Mouse (Mus musculus) forebrain, embryonic 10.5 days (tissue): ENCODE measurements around the gene Dnajc8. TPM values are rescaled to one million over a fixed set of nuclear protein-coding genes. Genes with fewer than 3 reads are reported as not detected.

Experiments used
- DNase-seq: peaks from one replicate; pipeline ENCODE4 v3.0.0-alpha.2; 2017; ENCODE audit warnings: low spot score; ENCODE audit errors: extremely low spot score
- H3K27ac ChIP-seq: fragments of 300-500 bp; sonication (generic); 2 replicates; pipeline ENCODE4 v1.5.1; 2016; ENCODE audit warnings: mild to moderate bottlenecking
- H3K27me3 ChIP-seq: fragments of 300-500 bp; sonication (generic); 2 replicates; pipeline ENCODE4 v1.6.1; 2016; ENCODE audit warnings: mild to moderate bottlenecking; ENCODE audit not compliant: poor library complexity, severe bottlenecking
- H3K36me3 ChIP-seq: fragments of 300-500 bp; sonication (generic); replicated peaks from 2 replicates; pipeline ENCODE4 v1.6.1; 2016; ENCODE audit warnings: mild to moderate bottlenecking, moderate library complexity
- H3K4me1 ChIP-seq: fragments of 300-500 bp; sonication (generic); 2 replicates; pipeline ENCODE4 v1.6.1; 2016
- H3K4me3 ChIP-seq: fragments of 300-500 bp; sonication (generic); 2 replicates; pipeline ENCODE4 v1.5.1; 2016; ENCODE audit warnings: mild to moderate bottlenecking, moderate library complexity
- H3K9me3 ChIP-seq: fragments of 300-500 bp; sonication (generic); 2 replicates; pipeline ENCODE4 v1.6.1; 2016; ENCODE audit warnings: mild to moderate bottlenecking, moderate library complexity
- WGBS: fragments of 180-500 bp; shearing (Covaris S2); methylation state at CpG from one replicate; pipeline ENCODE4 v1.1.7; 2016; 5-methylcytosine and 5-hydroxymethylcytosine counted together
- polyA plus RNA-seq: library from polyadenylated mRNA; unstranded; fragments of >200 nt; fragmentation: Nextera tagmentation; extraction: Ambion mirVana; gene quantifications from 2 replicates; pipeline ENCODE4 v1.2.1, GENCODE M21; 2016

Gene Dnajc8
- 211 and 220 TPM in 2 replicates for polyA plus RNA-seq

DNA sequence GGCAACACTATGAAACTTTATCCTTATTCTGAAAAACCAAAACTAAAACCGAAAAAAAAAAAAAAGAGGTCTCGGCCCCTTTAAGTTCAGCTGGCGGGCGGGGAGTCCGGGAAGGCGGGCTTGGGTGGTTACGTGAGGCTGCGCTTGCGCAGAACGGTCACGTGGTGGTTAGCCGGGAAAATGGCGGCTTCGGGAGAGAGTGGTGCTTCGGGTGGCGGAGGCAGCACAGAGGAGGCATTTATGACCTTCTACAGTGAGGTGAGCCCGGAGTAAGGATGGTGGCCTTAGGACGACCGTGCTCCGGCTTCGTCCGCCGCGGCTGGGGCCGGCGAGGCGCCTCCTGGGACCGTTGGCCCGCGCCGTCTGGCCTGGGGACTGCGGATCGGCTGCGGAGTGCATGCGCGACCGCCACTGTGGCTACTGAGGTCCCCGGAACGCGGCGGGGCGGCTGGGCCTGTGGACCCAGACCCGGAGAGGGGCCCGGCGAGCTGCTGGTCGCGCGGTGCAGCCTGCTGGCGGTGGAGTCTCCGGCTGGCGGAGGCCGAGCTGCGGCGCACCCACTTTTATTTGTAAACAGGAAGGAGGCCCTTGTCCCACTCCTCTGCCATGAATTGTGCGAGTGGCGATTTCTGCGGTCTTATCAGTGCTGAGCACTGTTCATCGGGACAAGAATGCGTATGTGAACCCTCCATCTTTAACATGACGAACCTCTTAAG, at the start of gene Dnajc8:
Gene Dnajc8, plus strand, starts transcription at position 145 of the 716 bp plus-strand sequence.
- peak; percentile 95 for DNase-seq
- WGBS, result under 1% methylated on average over 60 of the region's 60 CpGs
- Histone ChIP-seq H3K27ac (peak within 1 kb of the TSS; percentile 96), H3K4me3 (peak within 1 kb of the TSS; percentile 100), H3K36me3 (peaks cover 48% of the 10 kb centered on the region), H3K27me3 (no peaks in the 10 kb centered on the region), H3K9me3 (no peaks in the 10 kb centered on the region), H3K4me1 (peaks cover 51% of the 10 kb centered on the region)

DNA sequence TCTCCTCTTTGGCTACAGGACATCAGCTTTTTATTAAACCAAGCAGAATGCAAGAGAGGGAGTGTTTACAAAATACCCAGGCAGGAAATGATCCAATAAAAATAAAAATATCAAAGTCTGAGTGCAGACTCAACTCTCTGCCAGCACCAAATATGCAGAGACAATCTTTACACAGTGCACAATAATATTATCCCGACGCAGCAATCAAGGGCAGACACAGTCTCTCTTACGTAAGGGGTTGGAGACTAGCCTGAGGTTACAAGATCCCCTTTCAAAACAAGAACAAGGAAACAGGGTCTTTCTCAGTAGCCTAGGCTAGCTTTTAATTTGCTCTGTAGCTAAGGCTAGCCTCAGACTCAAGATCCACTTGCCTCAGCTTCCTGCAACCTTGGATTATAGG, 46.8 kb upstream of the Dnajc8 start:
- no peak overlapping the region for H3K27ac ChIP-seq
- WGBS, result 92% methylated on average over 3 of the region's 3 CpGs
- peaks cover 21% of the 10 kb centered on the region for H3K36me3 ChIP-seq
- no peaks in the 10 kb centered on the region for H3K4me1 ChIP-seq
- H3K27me3 ChIP-seq, result no peaks in the 10 kb centered on the region
- no peaks in the 10 kb centered on the region for H3K9me3 ChIP-seq
- no peak for DNase-seq
- no peak overlapping the region for H3K4me3 ChIP-seq

DNA sequence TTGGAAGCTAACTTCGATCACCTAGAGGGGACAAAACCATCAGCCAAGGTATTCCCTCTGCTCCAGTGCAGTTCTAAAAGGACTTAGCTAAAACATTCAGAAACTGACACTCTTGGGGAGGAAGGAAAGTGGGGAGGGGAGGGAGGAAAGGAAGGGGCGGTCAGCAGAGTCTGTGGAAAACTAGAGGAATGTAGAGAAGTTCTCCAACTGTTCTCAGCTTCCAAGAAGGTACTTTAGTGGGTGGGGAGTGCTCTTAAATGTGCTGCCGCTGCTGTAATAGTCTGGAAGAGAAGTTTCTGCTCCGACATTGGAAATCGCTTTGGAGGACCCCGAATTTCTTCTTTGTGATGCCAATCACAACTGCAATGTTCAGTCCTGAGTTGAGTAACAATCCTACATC, 46.4 kb upstream of the Dnajc8 start:
- no peaks in the 10 kb centered on the region for H3K4me1 ChIP-seq
- H3K27me3 ChIP-seq, result no peaks in the 10 kb centered on the region
- 82% methylated on average over 6 of the region's 6 CpGs for WGBS
- peaks cover 25% of the 10 kb centered on the region for H3K36me3 ChIP-seq
- H3K27ac ChIP-seq, result no peak overlapping the region
- DNase-seq, result no peak
- H3K4me3 ChIP-seq, result no peak overlapping the region
- H3K9me3 ChIP-seq, result no peaks in the 10 kb centered on the region

DNA sequence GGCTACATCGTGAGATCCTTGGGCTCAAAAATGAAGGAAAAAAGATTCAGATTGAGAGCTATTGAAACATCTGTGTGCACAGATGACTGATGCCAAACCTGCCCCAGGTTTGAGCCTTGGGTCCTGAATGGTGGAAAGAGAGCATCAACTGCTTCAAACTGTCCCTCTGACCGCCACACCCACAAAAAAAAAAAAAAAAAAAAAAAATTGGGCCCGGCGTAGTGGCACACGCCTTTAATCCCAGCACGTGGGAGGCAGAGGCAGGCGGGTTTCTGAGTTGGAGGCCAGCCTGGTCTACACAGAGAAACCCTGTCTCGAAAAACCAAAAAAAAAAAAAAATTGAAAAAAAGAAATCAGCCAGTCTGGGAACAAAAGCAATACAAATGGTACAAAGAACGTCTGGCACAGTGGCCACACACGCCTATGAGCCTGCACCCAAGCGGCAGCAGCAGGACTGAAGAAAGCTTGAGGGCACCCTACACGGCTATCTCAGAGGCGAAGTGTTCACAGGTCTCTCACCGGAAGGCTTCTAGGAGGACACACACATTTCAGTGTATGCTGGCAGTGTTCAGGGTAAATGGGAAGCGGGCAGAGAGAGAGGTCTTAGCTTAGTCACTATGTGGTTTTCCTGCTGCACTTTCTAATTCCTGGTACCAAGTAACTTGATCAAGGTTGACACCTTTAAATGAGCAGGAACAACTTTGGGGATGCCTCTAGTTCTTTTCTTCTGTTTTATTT, 44.9 kb upstream of the Dnajc8 start:
- peaks cover 39% of the 10 kb centered on the region for H3K36me3 ChIP-seq
- no peak for DNase-seq
- H3K9me3 ChIP-seq, result no peaks in the 10 kb centered on the region
- no peak overlapping the region for H3K27ac ChIP-seq
- 94% methylated on average over 15 of the region's 15 CpGs for WGBS
- no peaks in the 10 kb centered on the region for H3K4me1 ChIP-seq
- H3K4me3 ChIP-seq, result no peak overlapping the region
- H3K27me3 ChIP-seq, result no peaks in the 10 kb centered on the region

DNA sequence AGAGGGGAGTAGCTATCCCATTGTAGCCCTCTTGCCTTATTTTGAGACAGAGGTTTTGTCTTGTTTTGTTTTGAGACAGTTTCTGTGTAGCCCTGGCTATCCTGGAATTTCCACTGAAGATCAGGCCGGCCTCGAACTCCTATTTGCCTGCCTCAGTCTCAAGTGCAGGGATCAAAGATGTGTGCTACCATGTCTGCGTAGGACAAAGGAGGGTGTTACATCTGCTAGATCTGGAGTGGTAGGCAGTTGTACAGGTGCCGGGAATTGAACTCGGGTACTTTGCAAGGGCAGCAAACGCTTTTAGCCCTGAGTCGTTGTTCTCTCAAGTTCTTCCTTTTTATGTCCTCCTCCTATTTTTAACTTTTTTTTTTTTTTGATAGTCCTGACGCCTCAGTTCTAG, 44.3 kb upstream of the Dnajc8 start:
- no peaks in the 10 kb centered on the region for H3K4me1 ChIP-seq
- no peaks in the 10 kb centered on the region for H3K27me3 ChIP-seq
- no peak overlapping the region for H3K27ac ChIP-seq
- no peaks in the 10 kb centered on the region for H3K9me3 ChIP-seq
- H3K36me3 ChIP-seq, result peaks cover 45% of the 10 kb centered on the region
- WGBS, result 92% methylated on average over 8 of the region's 8 CpGs
- no peak overlapping the region for H3K4me3 ChIP-seq
- DNase-seq, result no peak

DNA sequence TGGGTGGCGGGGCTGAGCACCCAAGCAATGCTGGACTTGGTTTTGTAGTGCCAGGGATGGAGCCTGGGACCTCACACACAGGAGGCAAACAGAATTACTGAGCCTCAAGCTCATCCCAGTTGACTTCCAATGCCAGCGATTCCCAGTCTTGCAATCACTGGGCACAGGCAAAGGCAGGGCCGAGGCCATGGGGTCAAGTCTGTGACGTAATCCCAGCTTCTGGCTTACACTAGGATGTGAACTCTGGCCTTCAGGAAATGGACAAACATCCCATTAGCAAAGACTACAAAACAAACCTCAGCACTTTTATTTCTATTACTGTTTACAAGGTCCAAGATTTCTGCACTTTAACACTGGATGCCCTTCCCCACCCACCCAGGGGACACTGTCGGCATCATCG, 43.6 kb upstream of the Dnajc8 start:
- 90% methylated on average over 6 of the region's 6 CpGs for WGBS

DNA sequence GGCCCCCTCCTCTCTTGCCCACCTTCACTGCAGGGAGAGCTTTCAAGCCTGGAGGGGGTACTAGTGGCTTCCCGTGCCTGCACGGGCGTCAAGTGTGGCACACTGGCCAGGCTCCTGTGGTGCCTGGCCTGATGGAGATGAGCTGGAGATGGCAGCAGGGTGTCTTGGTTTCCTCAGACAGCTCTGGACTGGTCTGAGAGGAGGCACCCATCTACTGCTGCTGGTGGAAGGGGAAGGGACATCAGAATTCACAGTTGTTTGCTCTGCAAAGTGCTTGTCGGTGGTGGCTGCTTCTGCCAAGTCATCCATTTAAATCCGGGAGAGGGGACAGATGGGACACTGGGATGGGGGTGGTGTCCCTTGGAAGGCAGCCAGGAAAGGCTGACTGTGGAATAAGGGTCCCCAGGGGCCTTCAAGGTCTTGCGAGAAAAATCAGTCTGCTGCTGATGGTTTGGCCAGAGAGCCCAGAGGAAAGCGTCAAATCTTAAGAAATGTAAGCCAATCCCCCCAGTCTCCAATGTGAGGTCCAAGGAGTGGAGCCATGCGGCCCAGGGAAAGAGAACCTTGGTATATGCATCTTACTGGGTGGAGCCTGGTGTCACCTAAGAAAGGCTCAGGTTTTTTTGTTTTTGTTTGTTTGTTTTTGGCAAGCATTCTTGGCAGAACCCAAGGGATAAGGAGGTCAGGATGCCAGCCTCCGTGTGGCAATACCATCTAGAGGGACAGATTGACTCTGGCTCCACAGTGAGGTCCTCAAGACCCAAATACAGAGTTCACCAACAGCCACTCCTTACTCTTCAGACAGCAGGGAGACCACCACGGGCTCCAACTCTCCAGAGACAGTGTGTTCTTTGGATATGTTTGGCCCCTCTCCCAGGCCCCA, 42.9 kb upstream of the Dnajc8 start:
- 90% methylated on average over 10 of the region's 10 CpGs for WGBS
- H3K36me3 ChIP-seq, result peaks cover 58% of the 10 kb centered on the region
- no peak overlapping the region for H3K4me3 ChIP-seq
- no peak overlapping the region for H3K27ac ChIP-seq
- H3K9me3 ChIP-seq, result no peaks in the 10 kb centered on the region
- no peak for DNase-seq
- no peaks in the 10 kb centered on the region for H3K4me1 ChIP-seq
- no peaks in the 10 kb centered on the region for H3K27me3 ChIP-seq

More for the DNA sequence above, 43.6 kb upstream of the Dnajc8 start:
- Histone ChIP-seq H3K4me3 (no peak overlapping the region), H3K9me3 (no peaks in the 10 kb centered on the region), H3K27me3 (no peaks in the 10 kb centered on the region), H3K27ac (no peak overlapping the region), H3K4me1 (no peaks in the 10 kb centered on the region), H3K36me3 (peaks cover 52% of the 10 kb centered on the region)
- DNase-seq, result no peak

DNA sequence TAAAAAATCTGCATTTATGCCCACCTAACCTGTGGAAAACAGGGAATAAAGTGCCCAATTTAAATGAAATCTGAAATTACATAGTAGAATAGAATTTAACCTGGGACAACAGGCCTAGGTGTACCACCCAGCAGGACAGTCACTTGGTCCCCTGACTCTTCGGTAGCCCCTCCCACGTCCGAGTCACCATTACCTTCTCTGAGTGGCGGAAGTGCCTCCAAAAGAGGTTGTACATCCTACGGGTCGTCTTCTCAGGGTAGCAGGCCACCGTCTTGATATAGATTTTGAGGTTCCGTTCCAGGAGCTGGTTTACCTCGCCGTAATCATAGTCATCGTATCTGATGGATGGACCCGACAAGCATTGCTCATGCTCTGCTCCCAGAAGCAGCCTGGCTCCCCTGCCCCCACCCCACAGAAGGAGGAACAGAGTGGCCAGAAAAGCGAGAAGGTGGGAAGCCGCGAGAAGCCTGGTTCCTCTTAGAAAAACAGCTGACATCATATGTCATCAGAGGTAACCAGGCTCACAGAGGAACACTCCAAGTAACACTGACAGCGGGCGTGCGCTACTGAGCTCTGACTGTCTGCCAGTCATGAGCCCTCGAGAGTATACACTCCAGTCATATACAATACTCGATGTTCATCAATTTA, 41.0 kb upstream of the Dnajc8 start:
- no peaks in the 10 kb centered on the region for H3K9me3 ChIP-seq
- DNase-seq, result no peak
- no peaks in the 10 kb centered on the region for H3K27me3 ChIP-seq
- peaks cover 78% of the 10 kb centered on the region for H3K36me3 ChIP-seq
- H3K27ac ChIP-seq, result no peak overlapping the region
- no peaks in the 10 kb centered on the region for H3K4me1 ChIP-seq
- WGBS, result 93% methylated on average over 20 of the region's 20 CpGs
- H3K4me3 ChIP-seq, result no peak overlapping the region

DNA sequence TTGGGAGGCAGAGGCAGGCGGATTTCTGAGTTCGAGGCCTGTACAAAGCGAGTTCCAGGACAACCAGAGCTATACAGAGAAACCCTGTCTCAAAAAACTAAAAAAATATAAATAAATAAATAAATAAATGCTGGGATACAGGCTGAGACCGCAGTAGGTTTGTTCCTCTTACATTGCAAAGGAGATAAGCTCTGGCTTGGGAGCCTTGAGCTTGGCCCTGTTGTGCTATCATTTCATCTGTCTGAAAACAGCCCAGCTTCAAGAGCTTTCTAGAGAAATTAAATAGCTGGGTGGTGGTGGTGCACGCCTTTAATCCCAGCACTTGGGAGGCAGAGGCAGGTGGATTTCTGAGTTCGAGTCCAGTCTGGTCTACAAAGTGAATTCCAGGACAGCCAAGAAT, 33.7 kb upstream of the Dnajc8 start:
- Histone ChIP-seq H3K27me3 (no peaks in the 10 kb centered on the region), H3K9me3 (no peaks in the 10 kb centered on the region), H3K36me3 (peaks cover 32% of the 10 kb centered on the region), H3K4me1 (peaks cover 12% of the 10 kb centered on the region), H3K4me3 (no peak overlapping the region), H3K27ac (no peak overlapping the region)
- DNase-seq, result no peak
- WGBS, result 97% methylated on average over 6 of the region's 6 CpGs

DNA sequence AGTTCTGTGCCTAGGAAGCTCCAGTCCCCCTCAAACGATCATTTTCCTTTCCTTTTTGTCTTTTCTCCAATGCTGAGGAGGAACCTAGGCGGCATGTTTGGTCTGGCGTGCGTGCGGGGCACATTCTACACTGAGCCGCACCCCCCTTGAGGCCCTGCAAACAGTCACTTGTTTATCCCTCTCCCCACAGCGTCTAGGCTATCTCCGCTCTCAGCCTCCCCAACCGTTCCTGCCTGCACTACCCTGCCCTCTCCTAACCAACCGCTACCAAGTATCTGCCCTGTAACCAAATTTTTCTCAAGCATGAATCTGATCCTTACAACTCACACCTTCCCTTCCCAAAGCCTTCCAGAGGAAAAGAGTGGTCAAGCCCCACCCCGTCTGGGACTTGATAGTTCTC, 32.0 kb upstream of the Dnajc8 start:
- no peak overlapping the region for H3K4me3 ChIP-seq
- H3K9me3 ChIP-seq, result no peaks in the 10 kb centered on the region
- peaks cover 27% of the 10 kb centered on the region for H3K4me1 ChIP-seq
- no peak overlapping the region for H3K27ac ChIP-seq
- 0 out of 2 replicates have a peak, but pooled peaks cover 2% of the 10 kb centered on the region for H3K27me3 ChIP-seq
- 89% methylated on average over 11 of the region's 11 CpGs for WGBS
- DNase-seq, result no peak
- peaks cover 15% of the 10 kb centered on the region for H3K36me3 ChIP-seq

DNA sequence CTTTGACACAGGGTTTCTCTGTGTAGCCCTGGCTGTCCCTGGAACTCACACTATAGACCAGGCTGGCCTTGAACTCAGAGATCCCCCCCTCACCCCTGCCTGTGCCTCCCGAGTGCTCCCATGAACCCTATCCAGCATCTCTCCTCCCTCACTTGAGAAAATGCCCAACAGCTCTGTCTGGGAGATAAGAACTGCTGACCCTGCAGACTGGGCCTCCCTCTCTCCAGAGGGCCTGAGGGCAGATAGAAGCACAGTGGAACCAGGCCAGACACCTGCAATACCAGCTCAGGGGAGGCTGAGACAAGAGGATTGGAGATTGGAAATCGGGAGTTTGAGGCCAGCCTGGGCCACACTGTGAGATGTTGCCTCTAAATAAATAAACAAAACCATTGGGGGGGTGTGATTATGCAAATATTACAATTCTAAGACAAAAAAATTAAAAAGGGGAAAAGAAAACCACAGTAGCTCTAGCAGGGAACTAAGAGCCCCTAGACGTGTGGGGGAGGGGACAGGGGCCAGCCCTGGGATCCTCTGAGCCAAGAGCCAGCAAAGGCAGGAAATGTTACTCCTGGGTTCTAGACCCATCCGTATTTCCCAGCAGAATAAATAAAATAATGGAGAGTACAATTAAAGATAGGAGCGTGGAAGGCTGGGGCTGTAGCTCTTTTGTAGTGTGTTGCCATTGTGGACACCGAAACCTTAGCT, 30.2 kb upstream of the Dnajc8 start:
- peaks cover 43% of the 10 kb centered on the region for H3K4me1 ChIP-seq
- no peaks in the 10 kb centered on the region for H3K36me3 ChIP-seq
- no peak overlapping the region for H3K4me3 ChIP-seq
- H3K27ac ChIP-seq, result no peak overlapping the region
- DNase-seq, result no peak
- no peaks in the 10 kb centered on the region for H3K9me3 ChIP-seq
- 65% methylated on average over 6 of the region's 6 CpGs for WGBS
- 0 out of 2 replicates have a peak, but pooled peaks cover 6% of the 10 kb centered on the region for H3K27me3 ChIP-seq

DNA sequence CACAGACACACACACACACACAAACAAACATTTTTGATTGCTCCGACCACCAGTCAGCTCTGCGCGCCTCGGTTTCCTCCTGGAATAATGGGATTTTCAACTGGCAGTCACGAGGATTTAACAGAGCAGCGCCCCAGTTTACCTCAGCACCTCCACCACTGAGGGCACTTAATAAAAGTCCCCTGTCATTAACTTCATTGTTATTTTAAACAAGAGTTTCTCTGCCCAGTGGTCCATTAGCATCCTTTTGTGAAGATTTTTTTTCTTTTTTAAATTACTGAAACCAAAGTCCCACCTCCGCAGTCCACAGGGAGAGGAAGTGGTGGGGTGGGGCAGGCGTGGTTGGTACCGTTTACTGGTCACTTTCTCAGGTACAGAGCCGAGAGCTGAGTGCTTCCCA, 29.6 kb upstream of the Dnajc8 start:
- DNase-seq, result no peak
- WGBS, result 22% methylated on average over 10 of the region's 10 CpGs

More for the DNA sequence above, 29.6 kb upstream of the Dnajc8 start:
- H3K9me3 ChIP-seq, result no peaks in the 10 kb centered on the region
- no peaks in the 10 kb centered on the region for H3K36me3 ChIP-seq
- H3K27ac ChIP-seq, result no peak overlapping the region
- peaks cover 49% of the 10 kb centered on the region for H3K4me1 ChIP-seq
- H3K27me3 ChIP-seq, result 0 out of 2 replicates have a peak, but pooled peaks cover 6% of the 10 kb centered on the region
- no peak overlapping the region for H3K4me3 ChIP-seq
